Mouse (Mus musculus): ENCODE measurements at regions not wholly inside any gene's neighbourhood (a gene's known extent, or its start where the extent isn't known, plus 50 kb on each side); places are given as distances from the start of the nearest gene placed in this dataset.

DNA sequence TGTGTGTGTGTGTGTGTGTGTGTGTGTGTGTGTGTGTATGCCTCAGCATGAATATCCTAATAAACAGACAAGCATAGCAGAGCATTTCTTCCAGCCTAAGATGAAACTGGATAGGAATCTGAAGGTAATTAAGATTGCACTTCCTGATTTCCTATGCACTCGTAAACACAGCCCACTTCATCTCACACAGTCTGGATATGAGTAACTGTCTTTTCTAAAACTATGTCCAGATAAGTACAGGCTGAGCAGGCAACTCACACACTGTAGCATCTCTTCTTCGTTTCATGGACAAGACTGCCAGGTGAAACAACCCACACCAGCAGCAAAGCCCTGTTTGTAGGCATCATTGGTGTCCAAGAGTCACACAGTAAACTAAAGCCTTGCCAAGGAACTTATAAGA, 261.1 kb downstream of the Pdha2 start:
- TF ChIP-seq CTCF (IDR thresholded peaks at IDR 0.05; ENCODE audit: low read depth) = no peak
- no peaks in the 10 kb centered on the region for H3K27me3 ChIP-seq (ENCODE audit: insufficient read depth, low read length)
- H3K4me1 ChIP-seq (replicated peaks; ENCODE audit: insufficient read depth, low read length) = no peaks in the 10 kb centered on the region
- ATAC-seq (replicated peaks; ENCODE audit: low FRiP score, low read depth) = no peak
- H3K27ac ChIP-seq = no peak overlapping the region
- no peak overlapping the region for H3K4me2 ChIP-seq (ENCODE audit: low read length)
- H3K4me3 ChIP-seq (replicated peaks; ENCODE audit: low read depth, low read length) = no peak overlapping the region
- DNase-seq (ENCODE audit: low spot score) = no peak
- no peaks in the 10 kb centered on the region for H3K9me3 ChIP-seq (replicated peaks; ENCODE audit: low read length)
- no peak overlapping the region for H3K9ac ChIP-seq (ENCODE audit: low read depth, low read length)
- no peaks in the 10 kb centered on the region for H3K36me3 ChIP-seq (ENCODE audit: insufficient read depth, low read length)
- WGBS = 74% methylated on average over 2 of the region's 2 CpGs

DNA sequence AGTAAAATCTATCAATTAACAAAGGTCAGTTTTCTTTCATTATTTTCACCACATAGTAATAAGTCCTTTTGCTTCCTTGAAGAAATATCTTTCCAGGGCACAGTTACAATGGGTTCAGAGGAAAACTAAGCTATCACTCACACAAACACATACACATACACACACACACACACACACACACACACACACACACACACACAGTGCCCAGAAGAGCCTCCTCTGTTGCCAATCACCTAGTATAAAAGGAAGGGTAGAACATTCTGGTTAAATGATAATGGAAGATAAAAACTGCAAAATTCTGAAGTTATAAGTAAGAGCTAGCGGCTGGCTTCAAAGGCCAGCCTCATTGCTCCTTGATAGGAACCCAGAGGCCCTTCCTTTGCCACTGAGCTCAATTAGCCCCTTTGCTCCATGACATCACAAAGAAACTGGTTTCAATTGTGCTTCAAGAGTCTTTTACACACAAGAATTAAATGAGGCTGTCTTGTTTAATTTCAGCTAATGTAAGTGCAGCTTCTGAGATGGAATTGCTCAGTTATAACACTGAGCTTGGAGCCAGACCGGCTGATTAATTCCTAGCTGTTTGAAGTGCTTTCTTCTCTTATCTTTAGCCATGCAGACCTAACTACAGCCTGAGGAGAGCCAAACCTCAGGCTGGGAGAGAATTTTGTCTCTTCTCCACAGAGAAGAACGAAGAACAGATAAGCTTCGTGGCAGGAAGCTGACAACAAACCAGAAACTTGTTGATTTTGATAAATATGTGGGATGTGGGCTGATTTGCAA, 262.1 kb downstream of the Pdha2 start:
- 65% methylated on average over 4 of the region's 4 CpGs for WGBS

DNA sequence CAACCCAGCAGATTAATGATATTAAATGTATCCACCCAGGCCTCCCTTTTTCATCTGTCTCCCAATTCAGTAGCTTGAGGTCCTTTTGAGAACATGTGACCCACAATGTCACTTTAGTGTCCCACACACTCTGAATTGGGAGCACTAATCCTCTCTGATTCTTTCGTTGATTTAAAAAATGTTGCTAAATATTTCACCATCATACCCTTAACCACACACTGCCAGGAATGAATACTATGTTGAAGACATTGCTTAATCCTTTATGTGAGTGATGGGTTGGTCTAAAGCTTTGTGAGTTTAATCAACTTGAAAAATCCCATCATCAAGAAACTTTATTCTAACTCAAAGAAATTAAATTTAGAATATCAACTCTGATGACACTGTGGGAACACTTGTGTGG, 269.7 kb downstream of the Pdha2 start:
- ATAC-seq (replicated peaks; ENCODE audit: low FRiP score, low read depth) (no peak), DNase-seq (ENCODE audit: low spot score) (no peak)
- Histone ChIP-seq H3K4me1 (replicated peaks; ENCODE audit: insufficient read depth, low read length) (no peaks in the 10 kb centered on the region), H3K27ac (no peak overlapping the region), H3K4me3 (replicated peaks; ENCODE audit: low read depth, low read length) (no peak overlapping the region), H3K9ac (ENCODE audit: low read depth, low read length) (no peak overlapping the region), H3K4me2 (ENCODE audit: low read length) (no peak overlapping the region), H3K36me3 (ENCODE audit: insufficient read depth, low read length) (no peaks in the 10 kb centered on the region), H3K9me3 (replicated peaks; ENCODE audit: low read length) (no peaks in the 10 kb centered on the region), H3K27me3 (ENCODE audit: insufficient read depth, low read length) (no peaks in the 10 kb centered on the region)
- 82% methylated on average over 1 of the region's 1 CpGs for WGBS
- no peak for TF ChIP-seq CTCF (IDR thresholded peaks at IDR 0.05; ENCODE audit: low read depth)

More for the DNA sequence above, 262.1 kb downstream of the Pdha2 start:
- Histone ChIP-seq H3K9ac (ENCODE audit: low read depth, low read length) (no peak overlapping the region), H3K4me1 (replicated peaks; ENCODE audit: insufficient read depth, low read length) (no peaks in the 10 kb centered on the region), H3K4me2 (ENCODE audit: low read length) (no peak overlapping the region), H3K27me3 (ENCODE audit: insufficient read depth, low read length) (no peaks in the 10 kb centered on the region), H3K9me3 (replicated peaks; ENCODE audit: low read length) (no peaks in the 10 kb centered on the region), H3K27ac (no peak overlapping the region), H3K4me3 (replicated peaks; ENCODE audit: low read depth, low read length) (no peak overlapping the region), H3K36me3 (ENCODE audit: insufficient read depth, low read length) (no peaks in the 10 kb centered on the region)
- TF ChIP-seq CTCF (IDR thresholded peaks at IDR 0.05; ENCODE audit: low read depth) = no peak
- ATAC-seq (replicated peaks; ENCODE audit: low FRiP score, low read depth) = no peak
- no peak for DNase-seq (ENCODE audit: low spot score)

DNA sequence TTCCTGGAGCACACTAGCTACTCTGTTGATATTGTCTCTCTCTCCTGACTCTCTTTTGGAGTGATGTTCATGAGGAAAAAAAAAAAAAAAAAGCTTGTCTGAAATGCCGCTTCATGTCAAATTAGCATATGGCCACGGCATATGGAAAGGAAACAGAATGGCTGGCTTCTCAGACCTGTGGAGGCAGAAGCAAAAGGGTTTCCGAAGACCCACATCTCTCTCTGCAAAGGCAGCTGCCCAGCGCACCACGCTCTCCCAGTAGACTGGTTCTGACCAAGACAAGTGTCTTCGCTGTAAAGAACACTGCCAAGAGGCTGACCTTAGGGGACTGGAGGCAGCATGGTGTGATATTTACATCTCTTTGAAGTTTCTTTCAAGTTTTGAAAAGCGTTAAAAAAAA, 270.3 kb downstream of the Pdha2 start:
- no peaks in the 10 kb centered on the region for H3K36me3 ChIP-seq (ENCODE audit: insufficient read depth, low read length)
- 81% methylated on average over 7 of the region's 7 CpGs for WGBS
- H3K4me3 ChIP-seq (replicated peaks; ENCODE audit: low read depth, low read length) = no peak overlapping the region
- no peak overlapping the region for H3K4me2 ChIP-seq (ENCODE audit: low read length)
- ATAC-seq (replicated peaks; ENCODE audit: low FRiP score, low read depth) = no peak
- no peaks in the 10 kb centered on the region for H3K27me3 ChIP-seq (ENCODE audit: insufficient read depth, low read length)
- H3K9ac ChIP-seq (ENCODE audit: low read depth, low read length) = no peak overlapping the region
- H3K4me1 ChIP-seq (replicated peaks; ENCODE audit: insufficient read depth, low read length) = no peaks in the 10 kb centered on the region
- H3K27ac ChIP-seq = no peak overlapping the region
- no peaks in the 10 kb centered on the region for H3K9me3 ChIP-seq (replicated peaks; ENCODE audit: low read length)
- TF ChIP-seq CTCF (IDR thresholded peaks at IDR 0.05; ENCODE audit: low read depth) = no peak
- no peak for DNase-seq (ENCODE audit: low spot score)

DNA sequence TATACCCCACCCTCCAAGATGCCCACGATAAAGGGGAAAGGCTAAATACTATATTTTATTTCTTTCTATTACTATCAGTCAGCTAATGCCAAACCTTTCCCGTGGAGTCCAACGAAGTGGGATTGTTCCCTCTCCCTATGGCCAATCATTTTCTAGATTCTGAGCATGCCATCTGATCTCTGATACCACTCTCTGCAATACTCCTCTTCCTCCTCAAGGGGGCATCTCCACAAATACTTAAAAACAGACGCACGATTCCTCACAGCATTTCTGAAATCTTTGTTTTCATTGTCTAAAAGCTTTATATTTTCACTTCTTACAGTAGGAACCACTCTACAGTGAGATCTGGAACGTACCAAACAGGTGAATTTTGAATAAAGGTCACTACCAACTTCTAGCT, 270.8 kb downstream of the Pdha2 start:
- Histone ChIP-seq H3K9me3 (replicated peaks; ENCODE audit: low read length) (no peaks in the 10 kb centered on the region), H3K27ac (no peak overlapping the region), H3K4me1 (replicated peaks; ENCODE audit: insufficient read depth, low read length) (no peaks in the 10 kb centered on the region), H3K27me3 (ENCODE audit: insufficient read depth, low read length) (no peaks in the 10 kb centered on the region), H3K9ac (ENCODE audit: low read depth, low read length) (no peak overlapping the region), H3K4me2 (ENCODE audit: low read length) (no peak overlapping the region), H3K36me3 (ENCODE audit: insufficient read depth, low read length) (no peaks in the 10 kb centered on the region), H3K4me3 (replicated peaks; ENCODE audit: low read depth, low read length) (no peak overlapping the region)
- WGBS = 91% methylated on average over 6 of the region's 6 CpGs
- DNase-seq (ENCODE audit: low spot score) (no peak), ATAC-seq (replicated peaks; ENCODE audit: low FRiP score, low read depth) (no peak)
- TF ChIP-seq CTCF (IDR thresholded peaks at IDR 0.05; ENCODE audit: low read depth) = no peak

DNA sequence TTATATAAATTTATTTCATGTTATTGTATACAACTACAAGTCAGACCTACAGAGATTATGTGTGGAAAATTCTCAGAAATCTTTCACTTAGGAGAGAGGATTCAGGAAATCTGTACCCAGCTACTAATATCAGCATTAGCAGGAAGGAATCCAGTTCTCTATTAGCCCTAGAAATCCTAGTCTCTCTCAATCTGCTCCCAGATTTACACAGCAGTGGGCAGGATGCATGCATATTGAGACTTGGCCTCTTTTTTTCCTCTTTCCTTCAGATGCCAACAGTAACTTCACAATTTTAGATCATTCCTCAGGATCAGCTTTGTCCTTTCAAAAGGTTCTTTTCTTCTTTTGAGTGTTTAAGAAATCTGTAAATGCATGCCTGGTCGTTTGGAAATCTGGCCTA, 279.0 kb downstream of the Pdha2 start:
- Histone ChIP-seq H3K9ac (ENCODE audit: low read depth, low read length) (no peak overlapping the region), H3K4me2 (ENCODE audit: low read length) (no peak overlapping the region), H3K4me1 (replicated peaks; ENCODE audit: insufficient read depth, low read length) (no peaks in the 10 kb centered on the region), H3K4me3 (replicated peaks; ENCODE audit: low read depth, low read length) (no peak overlapping the region), H3K9me3 (replicated peaks; ENCODE audit: low read length) (no peaks in the 10 kb centered on the region), H3K36me3 (ENCODE audit: insufficient read depth, low read length) (no peaks in the 10 kb centered on the region), H3K27me3 (ENCODE audit: insufficient read depth, low read length) (no peaks in the 10 kb centered on the region), H3K27ac (no peak overlapping the region)
- WGBS = 34% methylated on average over 1 of the region's 1 CpGs
- DNase-seq (ENCODE audit: low spot score) (no peak), ATAC-seq (replicated peaks; ENCODE audit: low FRiP score, low read depth) (no peak)
- TF ChIP-seq CTCF (IDR thresholded peaks at IDR 0.05; ENCODE audit: low read depth) = no peak

DNA sequence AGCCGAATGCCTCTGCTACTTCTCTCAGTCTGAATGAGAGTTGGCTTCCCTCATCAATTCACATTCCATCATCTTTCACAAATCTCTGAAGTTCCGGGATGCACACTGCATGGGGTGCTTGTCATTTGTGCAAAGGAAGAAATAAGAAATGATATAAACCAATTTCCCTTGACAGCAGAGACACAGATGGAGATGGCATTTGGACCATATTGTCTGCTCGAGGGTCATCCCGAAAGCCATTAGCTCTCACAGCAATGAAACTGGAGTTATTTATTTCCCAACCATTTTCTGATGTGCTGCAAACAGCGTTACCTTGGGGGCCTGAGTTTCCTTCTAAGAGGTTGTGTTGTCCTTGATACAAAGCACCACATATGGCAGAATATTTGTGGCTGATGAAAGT, 285.5 kb downstream of the Pdha2 start:
- DNase-seq (ENCODE audit: low spot score) (no peak), ATAC-seq (replicated peaks; ENCODE audit: low FRiP score, low read depth) (no peak)
- Histone ChIP-seq H3K4me1 (replicated peaks; ENCODE audit: insufficient read depth, low read length) (no peaks in the 10 kb centered on the region), H3K36me3 (ENCODE audit: insufficient read depth, low read length) (no peaks in the 10 kb centered on the region), H3K27ac (no peak overlapping the region), H3K4me2 (ENCODE audit: low read length) (no peak overlapping the region), H3K4me3 (replicated peaks; ENCODE audit: low read depth, low read length) (no peak overlapping the region), H3K27me3 (ENCODE audit: insufficient read depth, low read length) (no peaks in the 10 kb centered on the region), H3K9ac (ENCODE audit: low read depth, low read length) (no peak overlapping the region), H3K9me3 (replicated peaks; ENCODE audit: low read length) (no peaks in the 10 kb centered on the region)
- no peak for TF ChIP-seq CTCF (IDR thresholded peaks at IDR 0.05; ENCODE audit: low read depth)
- 82% methylated on average over 5 of the region's 5 CpGs for WGBS

Measured in kidney, postnatal 0 days (tissue).